Mouse (Mus musculus): Measurements from ENCODE around the gene Gm49340.
"Not testable (repeated sequence)": the region's sequence is repeated elsewhere in the genome, so short reads cannot be mapped to it uniquely, and the experiment has no call there.

The Gm49340 gene

GRCm38 (mm10) chr11:73329442-73329841 is at the start of gene Gm49340, which contains the start of the genes Aspa and Spata22:
Gm49340 (plus strand) TSS chr11:73329741.
Aspa (minus strand) TSS chr11:73329596.
Spata22 (plus strand) TSS chr11:73329741.
- DNase-seq (ENCODE audit: low read depth, low spot score): no peak

GRCm38 (mm10) chr11:73280710-73281109 is 48.8 kb upstream of the Gm49340 start:
- DNase-seq (ENCODE audit: low read depth, low spot score): no peak

- DNase-seq (ENCODE audit: low read depth, low spot score): peak; percentile 83
Observed at GRCm38 (mm10) chr11:73281528-73282027, 48.0 kb upstream of the Gm49340 start.

- no peak for DNase-seq (ENCODE audit: low read depth, low spot score)
Observed at GRCm38 (mm10) chr11:73283369-73283768, 46.2 kb upstream of the Gm49340 start.

- no peak for DNase-seq (ENCODE audit: low read depth, low spot score)
Observed at GRCm38 (mm10) chr11:73283926-73284325, 45.6 kb upstream of the Gm49340 start.

GRCm38 (mm10) chr11:73284351-73284750 is 45.2 kb upstream of the Gm49340 start:
- peak; percentile 61 for DNase-seq (ENCODE audit: low read depth, low spot score)

GRCm38 (mm10) chr11:73289621-73290020 is 39.9 kb upstream of the Gm49340 start:
- DNase-seq (ENCODE audit: low read depth, low spot score): no peak

GRCm38 (mm10) chr11:73303123-73303522 is 26.4 kb upstream of the Gm49340 start:
- DNase-seq (ENCODE audit: low read depth, low spot score): no peak

GRCm38 (mm10) chr11:73315961-73316360 is 13.6 kb upstream of the Gm49340 start:
- no peak for DNase-seq (ENCODE audit: low read depth, low spot score)

GRCm38 (mm10) chr11:73318581-73318980 is 11.0 kb upstream of the Gm49340 start:
- DNase-seq (ENCODE audit: low read depth, low spot score): not testable (repeated sequence)

- DNase-seq (ENCODE audit: low read depth, low spot score): not testable (repeated sequence)
Observed at GRCm38 (mm10) chr11:73321064-73321463, 8.5 kb upstream of the Gm49340 start.

- no peak for DNase-seq (ENCODE audit: low read depth, low spot score)
Observed at GRCm38 (mm10) chr11:73323906-73324830, 5.4 kb upstream of the Gm49340 start.

- no peak for DNase-seq (ENCODE audit: low read depth, low spot score)
Observed at GRCm38 (mm10) chr11:73326485-73326886, 3.1 kb upstream of the Gm49340 start.

GRCm38 (mm10) chr11:73327361-73327760 is 2.2 kb upstream of the Gm49340 start:
- peak; percentile 12 for DNase-seq (ENCODE audit: low read depth, low spot score)

GRCm38 (mm10) chr11:73333357-73333756 is 3.8 kb downstream of the Gm49340 start:
- no peak for DNase-seq (ENCODE audit: low read depth, low spot score)

- no peak for DNase-seq (ENCODE audit: low read depth, low spot score)
Observed at GRCm38 (mm10) chr11:73336919-73337318, 7.4 kb downstream of the Gm49340 start.

GRCm38 (mm10) chr11:73350483-73350882 is 20.9 kb downstream of the Gm49340 start, which contains the start of gene Olfr20:
Olfr20 (plus strand) TSS chr11:73350783.
- no peak for DNase-seq (ENCODE audit: low read depth, low spot score)

GRCm38 (mm10) chr11:73370946-73371345 is 41.4 kb downstream of the Gm49340 start, which contains the start of gene Olfr376:
Olfr376 (plus strand) TSS chr11:73371246.
- DNase-seq (ENCODE audit: low read depth, low spot score): no peak

- no peak for DNase-seq (ENCODE audit: low read depth, low spot score)
Observed at GRCm38 (mm10) chr11:73395374-73395773, 65.8 kb downstream of the Gm49340 start.

GRCm38 (mm10) chr11:73399514-73399913 is 70.0 kb downstream of the Gm49340 start, which contains the start of gene Olfr1:
Olfr1 (minus strand) TSS chr11:73399614.
- no peak for DNase-seq (ENCODE audit: low read depth, low spot score)
